Mouse (Mus musculus) brain, embryonic 14.5 days (tissue): Measurements from ENCODE around the gene Borcs8. TPM values are rescaled to one million over a fixed set of nuclear protein-coding genes. Genes with fewer than 3 reads are reported as not detected.
A peak's percentile ranks its signal among the peaks of the same experiment; 100 is the strongest.

Experiments used
- DNase-seq: peaks from one replicate; pipeline ENCODE4 v3.0.0-alpha.2; 2011; ENCODE audit warnings: low read depth
- CTCF ChIP-seq: fragments of 200-500 bp; IDR thresholded peaks from 2 replicates; pipeline ENCODE4 v1.5.1; 2012; ENCODE audit warnings: inconsistent platforms, mild to moderate bottlenecking, moderate library complexity, borderline replicate concordance; ENCODE audit not compliant: insufficient read depth, insufficient read length; ENCODE audit errors: extremely low read depth
- POLR2A ChIP-seq: fragments of 200-500 bp; IDR thresholded peaks from 2 replicates; pipeline ENCODE4 v1.6.1; 2012; ENCODE audit warnings: mild to moderate bottlenecking, inconsistent platforms, borderline replicate concordance; ENCODE audit not compliant: poor library complexity, insufficient read depth, insufficient read length, severe bottlenecking; ENCODE audit errors: extremely low read depth
- polyA plus RNA-seq: library from polyadenylated mRNA; depleted of rRNA; stranded (reverse); fragments of >200 nt; gene quantifications from 2 replicates; pipeline ENCODE4 v1.2.3, GENCODE M21; 2012

Borcs8 gene
- polyA plus RNA-seq, 1 experiment, result 93.3 TPM

DNA sequence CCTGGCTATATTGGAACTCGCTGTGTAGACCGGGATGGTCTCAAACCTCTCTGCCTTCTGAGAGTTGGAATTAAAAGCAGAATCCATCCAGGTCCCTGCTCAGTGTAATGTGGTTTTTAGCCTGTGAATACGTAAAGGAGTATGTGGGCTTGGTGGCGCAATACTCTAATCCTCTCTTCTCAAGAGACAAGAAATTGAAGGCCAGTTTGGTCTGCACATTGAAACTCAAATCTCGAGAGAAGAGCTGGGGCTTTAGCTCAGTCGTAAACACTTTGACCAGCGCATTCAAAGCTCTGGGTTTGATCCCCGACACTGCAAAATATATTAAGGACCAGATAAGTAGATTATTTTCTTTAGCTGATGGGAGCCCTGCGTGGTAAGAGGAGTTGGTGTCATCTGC is 682 bp downstream of the Borcs8 start:
- DNase-seq, result no peak
- TF ChIP-seq CTCF (no peak), POLR2A (no peak)

DNA sequence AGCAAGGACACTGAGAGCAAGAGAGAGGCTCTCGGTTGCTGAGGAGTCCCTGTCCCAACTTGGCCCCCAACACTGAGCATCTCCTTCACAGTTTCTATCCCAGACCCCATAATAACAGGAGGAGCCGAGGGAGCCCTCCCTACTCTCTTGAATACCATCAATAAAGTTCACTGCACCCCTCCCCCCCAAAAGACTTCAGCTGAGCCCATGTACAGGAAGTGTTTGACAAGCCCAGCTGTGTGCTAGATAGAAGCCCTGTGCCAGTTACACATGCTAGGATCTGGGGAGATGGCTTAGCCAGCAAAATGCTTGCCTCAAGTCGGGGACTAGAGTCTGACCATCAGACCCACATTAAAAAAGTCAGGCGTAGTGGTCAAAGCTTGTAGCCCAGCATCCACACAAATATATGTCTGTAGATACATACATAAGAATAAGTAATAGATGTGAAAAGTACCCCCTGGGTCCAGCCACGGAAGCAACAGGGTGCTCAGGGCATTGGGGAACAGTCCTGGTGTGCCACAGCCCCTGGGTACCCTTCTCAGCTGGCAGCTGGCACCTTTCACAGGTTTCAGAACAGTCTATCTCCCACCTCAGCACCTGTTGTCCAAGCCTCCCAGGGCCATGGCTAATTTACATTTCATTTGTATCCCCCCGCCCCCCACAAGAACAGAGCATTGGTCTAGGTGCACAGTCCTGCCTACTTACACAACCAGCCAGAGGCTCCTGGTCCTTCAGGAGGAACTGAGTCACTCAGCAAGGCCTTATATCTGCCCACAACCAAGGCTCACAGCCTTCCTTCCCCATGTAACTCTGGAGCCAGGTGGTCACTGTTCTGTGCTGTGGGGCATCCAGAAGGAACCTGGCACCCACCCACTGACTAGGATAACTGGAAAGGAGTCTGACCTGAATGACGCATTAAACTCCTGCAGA is 8.6 kb downstream of the Borcs8 start:
- no peak for DNase-seq
- TF ChIP-seq CTCF (no peak), POLR2A (no peak)

DNA sequence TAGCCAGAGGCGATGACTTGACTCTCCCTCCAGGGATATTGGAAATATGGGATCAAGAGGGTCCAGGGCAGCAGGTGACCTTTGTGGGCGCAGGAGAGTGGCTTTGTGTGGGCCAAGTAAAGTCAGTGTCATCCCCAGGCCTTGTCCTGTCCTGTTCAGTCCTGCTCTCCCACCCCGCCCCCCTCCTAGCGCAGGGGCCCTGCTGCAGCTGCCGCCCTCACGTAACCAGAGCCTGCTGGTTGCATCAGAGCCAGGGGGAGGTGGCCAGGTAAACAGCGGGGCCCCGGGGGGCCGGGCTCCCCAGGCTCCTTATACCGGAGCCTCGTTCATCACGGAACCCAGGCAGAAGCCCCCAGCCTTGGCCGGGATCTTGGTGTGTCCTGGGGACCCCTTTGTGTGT is 10.9 kb downstream of the Borcs8 start:
- no peak for DNase-seq
- TF ChIP-seq CTCF, result no peak
- no peak for TF ChIP-seq POLR2A

DNA sequence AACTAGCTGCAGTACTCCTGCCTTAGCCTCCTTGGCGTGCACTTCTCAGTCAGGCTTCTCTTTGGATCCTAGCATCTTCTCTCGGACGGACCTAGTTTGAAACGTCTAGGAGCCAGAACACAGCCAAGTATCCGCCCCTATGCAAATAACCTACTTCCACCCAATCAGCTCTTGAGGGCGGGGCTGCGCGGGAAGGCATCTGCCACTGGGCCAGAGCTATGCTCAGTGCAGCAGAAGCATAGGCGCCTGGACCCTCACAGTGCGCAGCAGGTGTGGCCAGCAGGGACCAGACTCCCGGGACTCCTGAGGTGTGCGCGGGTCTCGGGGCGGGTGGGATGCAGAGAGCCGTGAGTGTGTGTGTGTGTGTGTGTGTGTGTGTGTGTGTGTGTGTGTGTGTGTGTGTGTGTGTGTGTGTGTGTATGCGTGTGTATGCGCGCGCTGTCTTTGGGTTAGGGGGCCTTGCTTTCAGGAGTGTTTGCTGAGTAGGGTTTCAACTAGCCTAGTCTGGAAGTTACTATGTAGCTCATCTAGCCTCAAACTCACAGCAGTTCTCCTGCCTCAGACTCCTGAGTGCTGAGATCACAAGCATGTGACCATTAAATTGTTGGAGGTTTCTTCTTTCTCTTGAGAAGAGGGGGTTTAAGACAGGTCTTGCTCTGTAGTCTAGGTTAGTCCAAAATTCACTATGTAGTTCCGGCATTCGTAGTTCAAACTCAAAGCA is 13.4 kb downstream of the Borcs8 start:
- no peak for TF ChIP-seq POLR2A
- no peak for TF ChIP-seq CTCF
- peak; percentile 92 for DNase-seq

DNA sequence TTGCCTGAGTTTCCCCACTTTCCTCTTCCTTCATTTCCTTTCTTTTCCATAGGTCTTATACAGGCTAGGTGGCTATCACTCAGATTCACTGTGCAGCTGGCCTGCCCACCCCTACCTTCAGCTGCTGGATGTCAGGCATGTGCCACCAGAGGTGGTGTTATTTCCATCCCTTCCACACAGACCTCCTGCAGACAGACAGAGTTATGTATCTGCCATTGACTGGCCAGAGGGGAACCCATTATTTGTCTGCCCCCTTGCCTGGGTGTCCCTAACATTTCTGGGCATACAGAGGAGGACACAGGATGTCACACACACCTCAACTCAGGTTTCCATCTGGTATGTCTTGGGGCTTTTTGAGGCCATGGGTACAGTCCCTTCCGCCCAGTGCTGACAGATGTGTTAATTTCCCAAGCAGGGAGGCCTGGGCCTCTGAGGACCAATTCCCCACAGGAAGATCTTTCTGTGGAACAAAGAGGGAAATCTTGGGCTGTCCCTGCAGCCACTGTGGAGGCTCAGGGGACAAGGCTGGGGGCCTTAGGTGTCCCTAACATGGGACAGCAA is 18.0 kb downstream of the Borcs8 start:
- TF ChIP-seq POLR2A (no peak), CTCF (no peak)
- DNase-seq, result no peak

DNA sequence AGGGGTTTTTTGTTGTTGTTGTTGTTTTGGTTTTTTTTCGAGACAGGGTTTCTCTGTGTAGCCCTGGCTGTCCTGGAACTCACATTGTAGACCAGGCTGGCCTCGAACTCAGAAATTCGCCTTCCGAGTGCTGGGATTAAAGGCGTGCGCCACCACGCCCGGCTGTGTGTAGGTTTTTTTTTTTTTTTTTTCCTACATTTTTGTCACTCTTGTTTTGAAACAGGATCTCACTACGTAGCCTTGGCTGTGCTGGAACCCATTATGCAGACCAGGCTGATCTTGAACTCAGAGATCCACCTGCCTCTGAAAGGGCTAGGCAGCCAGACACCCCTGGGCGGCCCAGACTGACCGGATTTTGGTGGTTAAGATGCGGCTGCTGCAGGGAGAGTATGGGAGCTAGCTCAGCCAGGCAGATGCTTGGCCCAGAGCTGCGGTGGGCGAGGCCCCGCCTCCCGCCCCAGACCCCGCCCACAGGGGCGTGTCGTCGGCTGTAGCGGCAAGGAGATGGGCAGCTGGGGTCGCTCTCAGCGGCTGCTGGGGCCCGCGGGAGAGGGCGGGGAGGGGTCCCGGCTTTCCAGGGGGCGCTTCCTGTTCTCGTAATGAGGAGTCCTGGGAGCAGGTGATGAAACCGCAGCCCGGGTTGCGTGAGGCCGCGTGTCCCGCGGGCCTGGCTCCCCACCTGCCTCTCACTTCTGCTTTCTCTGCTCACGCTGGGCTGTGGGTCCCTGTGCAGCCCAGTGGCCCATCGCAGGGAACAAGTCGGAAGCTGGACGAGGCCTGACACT is 19.0 kb downstream of the Borcs8 start:
- peak; percentile 92 for DNase-seq
- TF ChIP-seq CTCF (no peak), POLR2A (no peak)

DNA sequence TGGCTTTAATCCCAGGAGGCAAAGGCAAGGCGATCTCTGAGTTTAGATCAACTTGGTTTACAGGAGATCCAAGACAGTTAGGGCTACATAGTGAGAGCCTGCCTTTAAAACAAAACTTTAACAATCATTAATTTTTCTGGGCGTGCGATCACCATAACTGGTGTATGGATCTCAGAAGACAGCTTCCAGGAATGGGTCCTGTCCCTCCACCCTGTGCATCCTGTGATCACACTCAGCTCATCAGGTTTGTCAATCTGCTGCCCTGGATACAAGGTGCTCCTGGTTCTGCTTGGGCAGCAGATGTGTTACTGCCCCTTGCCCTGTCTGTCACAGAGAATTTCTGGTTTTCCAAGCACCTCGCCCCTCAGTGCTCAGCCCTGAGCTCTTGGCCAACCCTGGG is 19.9 kb downstream of the Borcs8 start:
- no peak for DNase-seq

DNA sequence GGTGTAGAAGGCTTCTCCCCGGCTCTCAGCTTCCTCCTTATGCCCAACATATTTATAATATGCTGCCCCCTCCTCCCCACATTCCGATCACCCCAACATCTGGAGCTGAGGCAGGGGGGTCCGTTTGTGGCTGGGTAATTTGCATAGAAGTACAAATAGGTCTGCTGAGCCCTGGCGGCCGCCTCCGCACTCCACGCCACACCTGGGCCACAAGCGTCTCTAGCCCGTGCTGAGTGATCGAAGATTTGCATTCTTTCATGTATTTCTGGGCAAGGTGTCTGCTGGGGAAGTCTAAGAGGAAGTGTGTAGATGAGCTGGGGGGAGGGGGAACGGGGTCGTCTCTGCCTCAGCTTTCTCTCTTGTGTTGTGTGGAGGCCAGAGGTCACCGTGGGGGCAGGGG is 20.7 kb downstream of the Borcs8 start:
- TF ChIP-seq CTCF (no peak), POLR2A (no peak)
- no peak for DNase-seq

More for the DNA sequence above, 19.9 kb downstream of the Borcs8 start:
- TF ChIP-seq CTCF (no peak), POLR2A (no peak)

DNA sequence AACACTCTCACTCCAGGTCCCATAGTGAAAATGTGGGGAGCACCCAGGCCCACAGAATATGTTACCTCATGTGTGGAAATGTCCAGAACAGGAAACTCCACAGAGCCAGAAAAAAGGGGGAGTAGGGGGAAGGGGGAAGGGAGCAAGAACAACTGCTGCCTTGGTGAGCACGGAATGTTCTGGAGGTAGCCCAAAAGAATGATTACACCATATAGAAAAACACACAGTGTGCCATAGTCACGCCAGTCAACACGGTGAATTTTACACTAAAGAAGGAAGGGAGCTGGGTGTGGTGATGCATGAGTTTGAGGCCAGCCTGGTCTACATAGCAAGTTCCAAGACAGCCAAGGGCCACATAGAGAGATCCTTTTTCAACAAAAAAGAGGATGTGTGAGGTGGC is 24.0 kb downstream of the Borcs8 start:
- TF ChIP-seq CTCF, result no peak
- no peak for TF ChIP-seq POLR2A
- DNase-seq, result no peak

DNA sequence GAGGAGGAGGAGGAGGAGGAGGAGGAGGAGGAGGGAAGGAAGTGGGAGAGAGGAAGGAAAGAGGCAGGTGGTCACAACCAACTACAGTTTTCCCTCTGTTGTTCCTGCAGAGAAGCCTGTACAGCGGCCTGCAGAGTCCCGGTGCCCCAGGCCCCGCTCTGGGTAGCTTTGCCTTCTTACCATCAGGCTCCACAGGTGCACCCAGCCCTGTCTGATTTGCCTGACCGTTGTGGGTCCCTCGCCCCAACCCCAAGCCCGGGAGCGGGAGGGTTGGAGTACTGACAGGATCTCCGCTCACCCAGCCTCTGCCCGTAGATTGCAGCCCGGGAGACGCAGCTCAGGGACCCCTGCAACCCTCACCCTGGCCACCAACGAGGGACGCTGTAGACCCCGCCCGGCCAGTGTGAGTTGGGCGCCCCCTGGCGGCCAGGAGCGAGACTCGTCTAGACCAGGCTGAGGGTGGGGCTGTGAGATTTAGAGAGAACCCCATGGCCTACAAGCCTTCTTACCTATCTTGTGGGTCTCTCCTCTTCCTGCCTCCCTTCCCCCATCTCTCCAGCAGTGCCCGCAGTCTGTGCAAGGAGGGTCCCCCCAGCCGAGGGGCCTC is 27.3 kb downstream of the Borcs8 start:
- DNase-seq, result peak; percentile 72
- TF ChIP-seq POLR2A (no peak), CTCF (peak; percentile 96)

DNA sequence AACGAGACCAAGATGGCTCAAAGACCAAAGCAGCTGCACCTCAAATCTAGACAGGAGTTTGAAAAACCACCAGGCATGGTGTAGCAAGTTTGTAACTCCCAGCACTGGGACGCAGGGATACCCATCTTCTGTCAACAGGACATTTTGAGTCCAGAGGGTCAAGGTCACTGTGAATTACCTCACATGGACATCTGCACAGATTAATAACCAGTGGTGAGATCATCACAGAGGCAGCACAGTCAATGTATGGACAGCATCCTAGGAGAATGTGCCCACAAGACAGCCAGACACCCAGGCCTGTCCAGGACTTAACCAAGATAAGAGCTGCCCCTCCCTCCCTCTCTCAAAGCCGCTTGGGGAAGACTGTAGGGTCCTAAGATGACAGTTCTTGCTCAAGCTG is 30.8 kb downstream of the Borcs8 start:
- TF ChIP-seq POLR2A (no peak), CTCF (no peak)

DNA sequence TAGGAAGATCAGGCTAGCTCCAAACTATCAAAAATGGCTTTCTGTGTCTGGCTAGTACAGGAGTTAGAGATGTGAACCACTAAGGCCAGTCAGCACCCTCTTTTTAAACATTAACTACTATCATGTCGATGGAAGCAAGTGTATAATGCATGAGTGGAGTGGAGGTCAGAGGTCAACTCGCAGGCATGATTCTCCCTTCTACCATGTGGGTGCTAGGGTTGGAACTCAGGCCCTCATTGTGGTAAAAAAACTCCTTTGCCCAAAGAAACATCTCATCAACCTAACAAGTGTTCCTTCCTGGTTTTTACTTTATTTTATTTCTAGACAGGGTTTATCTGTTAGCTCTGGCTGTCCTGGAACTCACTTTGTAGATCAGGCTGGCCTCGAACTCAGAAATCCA is 31.4 kb downstream of the Borcs8 start:
- TF ChIP-seq POLR2A, result no peak
- TF ChIP-seq CTCF, result no peak
- no peak for DNase-seq

More for the DNA sequence above, 30.8 kb downstream of the Borcs8 start:
- DNase-seq, result no peak
